7 mouse cellular contexts compared by ENCODE assay signal in the genomic region with DNA sequence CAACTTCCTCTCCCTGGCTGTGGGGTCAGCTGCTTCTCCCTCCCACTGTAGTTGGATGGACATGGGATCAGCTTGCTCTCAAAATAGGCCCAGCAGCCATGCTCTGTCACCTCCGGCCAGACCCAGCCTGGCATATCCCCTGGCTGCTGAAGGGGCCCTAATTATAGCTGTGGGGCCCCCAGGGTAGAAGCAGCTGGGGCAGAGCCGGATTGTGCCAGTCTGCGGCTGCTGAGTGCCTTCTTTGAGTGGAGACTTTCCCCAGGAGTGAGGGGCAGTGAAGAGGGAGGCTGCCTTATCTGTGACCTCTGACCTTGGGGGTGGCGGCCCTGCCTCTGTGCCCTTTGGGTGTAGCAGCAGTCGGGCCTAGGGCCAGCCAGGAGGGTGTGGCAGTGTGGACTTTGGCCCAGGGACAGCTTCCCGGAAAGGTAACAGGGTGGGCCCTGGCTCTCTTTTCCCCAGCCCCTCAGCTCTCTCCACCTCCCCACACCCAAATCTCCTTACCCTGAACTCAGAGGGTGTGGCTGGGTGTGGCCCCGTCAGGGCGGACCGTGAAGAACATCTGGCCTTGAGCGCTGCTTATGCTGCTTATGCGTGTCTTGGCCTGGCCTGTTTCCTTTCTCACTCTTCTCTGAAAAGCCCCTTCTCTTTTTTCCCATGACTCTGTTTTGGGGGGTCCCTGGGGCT. TPM values are rescaled to one million over a fixed set of nuclear protein-coding genes. Genes with fewer than 3 reads are reported as not detected.
DNase-seq lines count a peak whose midpoint lies in the region; ATAC-seq and TF ChIP-seq lines count a peak whose summit lies in the region.

No protein-coding gene starts in this region.

- DNase-seq in G1E (ENCODE audit: low spot score): peak; percentile 27
- DNase-seq in embryonic facial prominence, embryonic 10.5 days (ENCODE audit: low spot score): no peak
- DNase-seq in frontal cortex, postnatal 36 days (ENCODE audit: low spot score in 2 of 2): no peak
- DNase-seq in frontal cortex, postnatal 10 days (ENCODE audit: low spot score in 2 of 2): no peak
- DNase-seq in layer of hippocampus, postnatal 36 days: no peak

- no peak for ATAC-seq in G1E (ENCODE audit: extremely low read depth, insufficient number of reproducible peaks, low FRiP score, poor library complexity, severe bottlenecking)
- peak; percentile 88 for ATAC-seq in intestine, embryonic 15.5 days
- peak; percentile 75 for ATAC-seq in megakaryocyte-erythroid progenitor cell, adult 5-6 weeks (replicated peaks; ENCODE audit: low FRiP score, low TSS enrichment, poor library complexity, severe bottlenecking)

- no peak overlapping the region for H3K9ac ChIP-seq in intestine, embryonic 15.5 days

- TF ChIP-seq CTCF in G1E (IDR thresholded peaks at IDR 0.05; ENCODE audit: low read depth, low read length): no peak

- peaks cover 18% of the 10 kb centered on the region for H3K4me1 ChIP-seq in G1E (ENCODE audit: insufficient read depth, low read depth, low read length)
- peaks cover 44% of the 10 kb centered on the region for H3K4me1 ChIP-seq in embryonic facial prominence, embryonic 10.5 days
- H3K4me1 ChIP-seq in intestine, embryonic 15.5 days (replicated peaks): peaks cover 18% of the 10 kb centered on the region

- H3K4me2 ChIP-seq in intestine, embryonic 15.5 days (replicated peaks): peak overlapping the region; percentile 25

- no peaks in the 10 kb centered on the region for H3K36me3 ChIP-seq in G1E (replicated peaks)
- H3K36me3 ChIP-seq in embryonic facial prominence, embryonic 10.5 days (replicated peaks): peaks cover 79% of the 10 kb centered on the region
- H3K36me3 ChIP-seq in intestine, embryonic 15.5 days: peaks cover 5% of the 10 kb centered on the region

- H3K4me3 ChIP-seq in G1E (ENCODE audit: low read depth, low read length): no peak overlapping the region; the same call in 1 of the 2 replicates
- H3K4me3 ChIP-seq in embryonic facial prominence, embryonic 10.5 days: no peak overlapping the region
- no peak overlapping the region for H3K4me3 ChIP-seq in intestine, embryonic 15.5 days (replicated peaks)

- peak overlapping the region; percentile 44 for H3K27ac ChIP-seq in embryonic facial prominence, embryonic 10.5 days (replicated peaks)
- peak overlapping the region; percentile 84 for H3K27ac ChIP-seq in intestine, embryonic 15.5 days

- H3K9me3 ChIP-seq in G1E (replicated peaks): no peaks in the 10 kb centered on the region
- no peaks in the 10 kb centered on the region for H3K9me3 ChIP-seq in embryonic facial prominence, embryonic 10.5 days
- H3K9me3 ChIP-seq in intestine, embryonic 15.5 days: no peaks in the 10 kb centered on the region

- H3K27me3 ChIP-seq in G1E (ENCODE audit: insufficient read depth, low read length): peaks cover 60% of the 10 kb centered on the region
- no peaks in the 10 kb centered on the region for H3K27me3 ChIP-seq in embryonic facial prominence, embryonic 10.5 days (replicated peaks; ENCODE audit: low read depth, poor library complexity, severe bottlenecking)
- no peaks in the 10 kb centered on the region for H3K27me3 ChIP-seq in intestine, embryonic 15.5 days (replicated peaks)

- WGBS in embryonic facial prominence, embryonic 10.5 days: 78% methylated on average over 11 of the region's 11 CpGs
- 47% methylated on average over 11 of the region's 11 CpGs for WGBS in intestine, embryonic 15.5 days

RNA-seq across cellular contexts. Expression of gene Pik3c2b, which starts 38.6 kb away (rescaled TPM):
- not detected in 2 replicates for total RNA-seq in G1E (2014; fragmentation: Nextera tagmentation)
- total RNA-seq in G1E (2017): 0.12 and 0.27 TPM in 2 replicates
- polyA plus RNA-seq in G1E (2012): not detected in 2 replicates
- 8.6 and 10.5 TPM in 2 replicates for polyA plus RNA-seq in embryonic facial prominence, embryonic 10.5 days (2016; fragmentation: Nextera tagmentation; extraction: Ambion mirVana)
- polyA plus RNA-seq in intestine, embryonic 15.5 days (2015; fragmentation: Nextera tagmentation; extraction: Ambion mirVana): 6.1 and 7.0 TPM in 2 replicates
- 3.5 and 4.0 TPM in 2 replicates for total RNA-seq in megakaryocyte-erythroid progenitor cell, adult 5-6 weeks (2014; fragmentation: Nextera tagmentation)
- 0.33 and 0.88 TPM in 2 replicates for total RNA-seq in megakaryocyte-erythroid progenitor cell, adult 5-6 weeks (2017)
- 10 to 100 TPM; 14.7 to 16.2 TPM for total RNA-seq in layer of hippocampus, postnatal 36 days (2021)

RNA-seq across cellular contexts. Expression of gene Ppp1r15b, which starts 46.9 kb away (rescaled TPM):
- total RNA-seq in G1E (2014; fragmentation: Nextera tagmentation) (100 and 105 TPM in 2 replicates), G1E (2017) (105 and 131 TPM in 2 replicates)
- 35.3 and 38.6 TPM in 2 replicates for polyA plus RNA-seq in G1E (2012)
- polyA plus RNA-seq in embryonic facial prominence, embryonic 10.5 days (2016; fragmentation: Nextera tagmentation; extraction: Ambion mirVana): 49.4 and 57.3 TPM in 2 replicates
- polyA plus RNA-seq in intestine, embryonic 15.5 days (2015; fragmentation: Nextera tagmentation; extraction: Ambion mirVana): 46.7 and 46.9 TPM in 2 replicates
- 73.9 and 82.5 TPM in 2 replicates for total RNA-seq in megakaryocyte-erythroid progenitor cell, adult 5-6 weeks (2014; fragmentation: Nextera tagmentation)
- 116 TPM in 2 replicates for total RNA-seq in megakaryocyte-erythroid progenitor cell, adult 5-6 weeks (2017)
- 10 to 100 TPM; 42.5 to 44.2 TPM for total RNA-seq in layer of hippocampus, postnatal 36 days (2021)

RNA-seq across cellular contexts. Expression of gene Mdm4, which starts 53.7 kb away (rescaled TPM):
- 323 and 378 TPM in 2 replicates for total RNA-seq in G1E (2014; fragmentation: Nextera tagmentation)
- total RNA-seq in G1E (2017): 173 and 219 TPM in 2 replicates
- polyA plus RNA-seq in G1E (2012): 76.1 and 87.3 TPM in 2 replicates
- 37.7 and 41.4 TPM in 2 replicates for polyA plus RNA-seq in embryonic facial prominence, embryonic 10.5 days (2016; fragmentation: Nextera tagmentation; extraction: Ambion mirVana)
- polyA plus RNA-seq in intestine, embryonic 15.5 days (2015; fragmentation: Nextera tagmentation; extraction: Ambion mirVana): 27.1 and 31.9 TPM in 2 replicates
- total RNA-seq in megakaryocyte-erythroid progenitor cell, adult 5-6 weeks (2014; fragmentation: Nextera tagmentation): 126 and 190 TPM in 2 replicates
- total RNA-seq in megakaryocyte-erythroid progenitor cell, adult 5-6 weeks (2017): 110 and 145 TPM in 2 replicates
- total RNA-seq in layer of hippocampus, postnatal 36 days (2021): 100 to 1,000 TPM in 1 of 2 experiments, 10 to 100 TPM in 1; 86.0 to 101 TPM
